Mouse (Mus musculus): ENCODE data around the gene Pkn1. TPM values are rescaled to one million over a fixed set of nuclear protein-coding genes. Genes with fewer than 3 reads are reported as not detected.

The Pkn1 gene
- 15.4 and 22.1 TPM in 2 replicates for polyA plus RNA-seq (2015; fragmentation: Nextera tagmentation; extraction: Ambion mirVana)

DNA sequence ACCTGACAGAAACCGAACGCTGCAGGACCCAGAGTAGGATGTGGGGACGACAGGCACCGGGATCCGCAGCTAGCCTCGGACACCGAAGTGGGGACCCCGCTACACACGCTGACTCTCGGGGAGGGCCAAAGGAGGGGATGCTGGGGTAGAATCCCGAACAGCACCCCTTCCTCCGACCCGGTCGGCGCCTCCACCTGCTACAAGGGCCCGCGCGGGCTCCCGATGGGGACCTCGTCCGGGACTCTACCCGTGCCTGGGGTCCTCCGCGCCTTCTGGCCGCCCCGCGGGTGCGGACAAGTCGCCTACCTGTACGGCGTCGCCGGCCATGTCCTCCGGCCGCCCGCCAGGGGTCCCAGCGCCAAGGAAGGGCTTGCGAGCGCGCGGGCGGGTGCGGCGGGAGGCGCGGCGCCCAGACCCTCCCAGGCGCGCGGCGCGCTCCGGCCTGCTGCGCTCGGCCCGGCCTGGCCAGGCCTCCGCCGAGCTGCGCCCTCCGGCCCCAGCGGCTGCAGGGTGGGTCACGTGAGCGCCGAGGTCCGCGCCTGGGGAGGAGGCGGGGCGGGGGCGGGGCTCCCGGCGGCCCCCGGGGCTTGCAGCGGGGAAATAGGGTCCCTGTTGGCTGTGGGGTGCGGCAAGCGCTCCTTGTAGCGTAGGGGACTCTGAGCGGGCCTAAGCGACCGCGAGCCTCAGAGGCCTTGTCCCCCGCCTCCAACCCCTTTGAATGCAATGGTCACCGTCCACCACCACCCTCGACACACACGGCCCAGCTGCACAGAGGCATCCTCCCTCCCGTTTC, at the start of gene Pkn1:
TSS of gene Pkn1 (minus strand) at position 519 of the 793 bp plus-strand sequence.
- Histone ChIP-seq H3K27me3 (no peaks in the 10 kb centered on the region), H3K9me3 (replicated peaks) (no peaks in the 10 kb centered on the region), H3K4me1 (replicated peaks) (peaks cover 57% of the 10 kb centered on the region), H3K4me3 (peak within 1 kb of the TSS; percentile 84), H3K9ac (peak within 1 kb of the TSS; percentile 98), H3K36me3 (no peaks in the 10 kb centered on the region), H3K4me2 (peak within 1 kb of the TSS; percentile 97), H3K27ac (peak within 1 kb of the TSS; percentile 88)
- under 1% methylated on average over 85 of the region's 85 CpGs for WGBS
- peak; percentile 88 for ATAC-seq (replicated peaks; ENCODE audit: insufficient number of reproducible peaks, insufficient read depth, low FRiP score, low read depth)

- Histone ChIP-seq H3K36me3 (no peaks in the 10 kb centered on the region), H3K27me3 (no peaks in the 10 kb centered on the region), H3K27ac (peak overlapping the region; percentile 94), H3K4me1 (replicated peaks) (peaks cover 20% of the 10 kb centered on the region), H3K4me3 (no peak overlapping the region), H3K9ac (no peak overlapping the region; the same call in 1 of the 2 replicates), H3K4me2 (peak overlapping the region; percentile 82), H3K9me3 (replicated peaks) (no peaks in the 10 kb centered on the region)
- peak; percentile 43; the same call in 1 of the 2 replicates for ATAC-seq (replicated peaks; ENCODE audit: insufficient number of reproducible peaks, insufficient read depth, low FRiP score, low read depth)
- 37% methylated on average over 3 of the region's 3 CpGs for WGBS
These were observed 49.7 kb upstream of the Pkn1 start for GRCm38 (mm10) chr8:83748708-83749107.

GRCm38 (mm10) chr8:83747661-83748346, 48.8 kb upstream of the Pkn1 start:
- ATAC-seq (replicated peaks; ENCODE audit: insufficient number of reproducible peaks, insufficient read depth, low FRiP score, low read depth): peak; percentile 88
- Histone ChIP-seq H3K27ac (peak overlapping the region; percentile 94), H3K9ac (peak overlapping the region; percentile 64), H3K36me3 (no peaks in the 10 kb centered on the region), H3K4me2 (peak overlapping the region; percentile 82), H3K4me3 (peak overlapping the region; percentile 51), H3K27me3 (no peaks in the 10 kb centered on the region), H3K9me3 (replicated peaks) (no peaks in the 10 kb centered on the region), H3K4me1 (replicated peaks) (peaks cover 20% of the 10 kb centered on the region)
- WGBS: under 1% methylated on average over 28 of the region's 28 CpGs

GRCm38 (mm10) chr8:83744070-83744469, 45.1 kb upstream of the Pkn1 start:
- Histone ChIP-seq H3K9me3 (replicated peaks) (no peaks in the 10 kb centered on the region), H3K4me1 (replicated peaks) (peaks cover 38% of the 10 kb centered on the region), H3K9ac (no peak overlapping the region), H3K27ac (no peak overlapping the region), H3K27me3 (no peaks in the 10 kb centered on the region), H3K4me2 (no peak overlapping the region), H3K36me3 (no peaks in the 10 kb centered on the region), H3K4me3 (no peak overlapping the region)
- WGBS: 77% methylated on average over 4 of the region's 4 CpGs
- no peak for ATAC-seq (replicated peaks; ENCODE audit: insufficient number of reproducible peaks, insufficient read depth, low FRiP score, low read depth)

GRCm38 (mm10) chr8:83742968-83743367, 44.0 kb upstream of the Pkn1 start:
- Histone ChIP-seq H3K4me2 (no peak overlapping the region), H3K4me3 (no peak overlapping the region), H3K4me1 (replicated peaks) (peaks cover 35% of the 10 kb centered on the region), H3K9ac (no peak overlapping the region), H3K36me3 (no peaks in the 10 kb centered on the region), H3K27ac (no peak overlapping the region), H3K9me3 (replicated peaks) (no peaks in the 10 kb centered on the region), H3K27me3 (no peaks in the 10 kb centered on the region)
- no peak for ATAC-seq (replicated peaks; ENCODE audit: insufficient number of reproducible peaks, insufficient read depth, low FRiP score, low read depth)
- WGBS: 87% methylated on average over 6 of the region's 6 CpGs

DNA sequence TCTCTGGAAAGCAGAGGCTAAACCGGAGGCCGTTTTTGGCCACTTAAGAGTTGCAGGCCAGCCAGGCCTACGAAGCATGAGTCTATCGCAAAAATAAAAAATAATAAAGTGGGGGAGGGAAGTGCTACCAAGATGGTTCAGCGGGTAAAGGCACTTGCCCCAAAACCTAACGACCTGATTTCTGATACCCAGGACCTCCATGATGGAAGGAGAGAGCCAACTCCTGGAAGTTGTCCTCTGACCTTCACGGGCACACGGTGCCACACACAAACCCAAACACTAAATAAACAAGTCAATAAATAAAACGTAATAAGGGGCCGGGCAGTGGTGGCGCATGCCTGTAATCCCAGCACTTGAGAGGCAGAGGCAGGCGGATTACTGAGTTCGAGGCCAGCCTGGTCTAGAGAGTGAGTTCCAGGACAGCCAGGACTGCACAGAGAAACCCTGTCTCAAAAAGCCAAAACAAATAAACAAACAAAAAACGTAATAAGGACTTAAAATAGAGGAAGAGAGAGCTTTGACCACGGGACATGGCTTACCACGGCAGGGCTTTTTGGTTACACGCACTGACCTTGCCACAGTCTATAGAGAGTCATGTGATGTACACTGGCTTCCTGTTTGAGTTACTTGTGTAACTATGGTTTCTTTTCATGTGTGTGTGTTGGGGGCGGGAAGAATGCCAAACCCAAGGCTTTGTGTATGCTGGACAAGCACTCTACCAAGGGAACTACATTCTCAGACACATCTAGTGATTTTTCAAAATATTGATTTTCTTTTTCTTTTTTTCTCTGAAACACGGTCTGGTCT, 43.1 kb upstream of the Pkn1 start:
- no peak for ATAC-seq (replicated peaks; ENCODE audit: insufficient number of reproducible peaks, insufficient read depth, low FRiP score, low read depth)
- Histone ChIP-seq H3K27ac (peak overlapping the region; percentile 87), H3K4me1 (replicated peaks) (peaks cover 39% of the 10 kb centered on the region), H3K9me3 (replicated peaks) (no peaks in the 10 kb centered on the region), H3K36me3 (no peaks in the 10 kb centered on the region), H3K4me2 (peak overlapping the region; percentile 90), H3K9ac (peak overlapping the region; percentile 80), H3K4me3 (peak overlapping the region; percentile 69), H3K27me3 (no peaks in the 10 kb centered on the region)
- 76% methylated on average over 19 of the region's 19 CpGs for WGBS

GRCm38 (mm10) chr8:83740976-83741741, 42.2 kb upstream of the Pkn1 start, which contains the start of gene Adgre5:
Adgre5 (minus strand) TSS chr8:83741326.
- H3K4me1 ChIP-seq (replicated peaks): peaks cover 39% of the 10 kb centered on the region
- H3K4me2 ChIP-seq: peak within 1 kb of the TSS; percentile 90
- WGBS: 2% methylated on average over 52 of the region's 56 CpGs
- peak within 1 kb of the TSS; percentile 69 for H3K4me3 ChIP-seq
- no peaks in the 10 kb centered on the region for H3K9me3 ChIP-seq (replicated peaks)
- H3K27ac ChIP-seq: peak within 1 kb of the TSS; percentile 87
- ATAC-seq (replicated peaks; ENCODE audit: insufficient number of reproducible peaks, insufficient read depth, low FRiP score, low read depth): peak; percentile 77
- H3K9ac ChIP-seq: peak within 1 kb of the TSS; percentile 80
- H3K27me3 ChIP-seq: no peaks in the 10 kb centered on the region
- no peaks in the 10 kb centered on the region for H3K36me3 ChIP-seq

GRCm38 (mm10) chr8:83740586-83740975, 41.6 kb upstream of the Pkn1 start:
- Histone ChIP-seq H3K4me1 (replicated peaks) (peaks cover 39% of the 10 kb centered on the region), H3K9me3 (replicated peaks) (no peaks in the 10 kb centered on the region), H3K27ac (peak overlapping the region; percentile 87), H3K27me3 (no peaks in the 10 kb centered on the region), H3K4me3 (peak overlapping the region; percentile 69), H3K9ac (peak overlapping the region; percentile 80), H3K36me3 (no peaks in the 10 kb centered on the region), H3K4me2 (peak overlapping the region; percentile 90)
- no peak for ATAC-seq (replicated peaks; ENCODE audit: insufficient number of reproducible peaks, insufficient read depth, low FRiP score, low read depth)
- WGBS: 16% methylated on average over 3 of the region's 3 CpGs

DNA sequence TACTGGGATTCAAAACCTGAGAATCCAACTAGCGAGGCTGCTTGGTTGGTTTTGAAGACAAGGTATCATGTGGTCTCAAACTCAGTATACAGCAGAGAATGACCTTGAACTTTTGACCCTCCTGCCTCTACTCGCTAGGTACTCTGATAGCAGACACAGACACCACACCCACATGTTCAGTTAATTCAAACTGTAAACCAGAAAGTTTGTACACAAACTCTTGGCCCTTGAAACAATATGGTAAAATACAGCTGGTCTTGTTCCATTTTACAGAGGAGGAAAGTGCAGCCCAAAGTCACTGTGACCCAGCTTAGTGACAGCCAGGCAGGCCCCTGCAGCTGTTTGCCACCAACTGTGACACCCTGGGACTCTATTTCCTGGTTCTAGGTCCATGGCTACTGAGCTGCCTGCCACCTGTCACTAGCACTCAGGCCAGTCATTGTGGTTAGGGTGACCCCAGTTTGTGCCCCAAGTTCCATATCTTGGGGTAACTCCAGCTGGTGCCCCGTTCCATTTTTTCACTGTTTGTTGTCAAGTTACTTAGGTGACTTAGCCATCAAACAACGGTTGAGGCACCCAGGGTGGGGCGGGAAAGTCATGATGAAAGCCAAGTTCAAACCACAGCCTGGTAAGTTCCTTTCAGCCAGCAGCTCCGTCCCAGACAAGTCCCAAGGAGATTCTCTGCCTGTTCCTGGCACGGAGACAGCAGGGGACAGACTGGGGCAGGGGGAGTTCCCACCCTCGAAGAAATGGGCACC, 40.9 kb upstream of the Pkn1 start:
- H3K36me3 ChIP-seq: no peaks in the 10 kb centered on the region
- ATAC-seq (replicated peaks; ENCODE audit: insufficient number of reproducible peaks, insufficient read depth, low FRiP score, low read depth): no peak
- H3K27ac ChIP-seq: peak overlapping the region; percentile 87
- H3K4me1 ChIP-seq (replicated peaks): peaks cover 39% of the 10 kb centered on the region
- H3K4me2 ChIP-seq: peak overlapping the region; percentile 90
- H3K27me3 ChIP-seq: no peaks in the 10 kb centered on the region
- no peaks in the 10 kb centered on the region for H3K9me3 ChIP-seq (replicated peaks)
- WGBS: 37% methylated on average over 8 of the region's 8 CpGs
- peak overlapping the region; percentile 69 for H3K4me3 ChIP-seq
- H3K9ac ChIP-seq: peak overlapping the region; percentile 80

Measured in heart, embryonic 15.5 days (tissue).